Mouse (Mus musculus) MEL (cell line): ENCODE data around the gene Kctd20. TPM values are rescaled to one million over a fixed set of nuclear protein-coding genes. Genes with fewer than 3 reads are reported as not detected.
A peak's percentile ranks its signal among the peaks of the same experiment; 100 is the strongest.

Experiments
- DNase-seq: peaks from one replicate; pipeline ENCODE4 v3.0.0; 2011; ENCODE audit warnings: low read depth, low spot score
- H3K27ac ChIP-seq: 2 replicates; pipeline ENCODE4 v1.5.1; 2012; ENCODE audit warnings: low read depth, mild to moderate bottlenecking, control low read depth, low read length, moderate library complexity; ENCODE audit not compliant: control insufficient read depth
- H3K27me3 ChIP-seq, 2 experiments: fragments of 150-350 bp in 1 of 2; sonication (generic) in 1 of 2; 2 replicates each; pipeline ENCODE4 v1.6.1; 2012; ENCODE audit warnings: low read length in 2 of 2, mild to moderate bottlenecking in 2 of 2, improper control_type of control experiment in 1 of 2, moderate library complexity in 1 of 2; ENCODE audit not compliant: insufficient read depth in 2 of 2, control insufficient read depth in 1 of 2
- H3K36me3 ChIP-seq, 2 experiments: 2 replicates each; pipeline ENCODE4 v1.6.1; 2012 to 2014; ENCODE audit warnings: low read length in 2 of 2, improper control_type of control experiment in 1 of 2, inconsistent platforms in 1 of 2, mild to moderate bottlenecking in 1 of 2; ENCODE audit not compliant: insufficient read depth in 2 of 2, control insufficient read depth in 1 of 2
- H3K4me1 ChIP-seq, 2 experiments: fragments of 150-350 bp in 1 of 2; sonication (generic) in 1 of 2; 2 replicates each; pipeline ENCODE4 v1.6.1; 2012; ENCODE audit warnings: low read length in 2 of 2, improper control_type of control experiment in 1 of 2, mild to moderate bottlenecking in 1 of 2; ENCODE audit not compliant: insufficient read depth in 2 of 2, control insufficient read depth in 1 of 2
- H3K4me3 ChIP-seq, 2 experiments: fragments of 150-350 bp in 1 of 2; sonication (generic) in 1 of 2; 2 replicates each; pipeline ENCODE4 v1.5.1; 2012; ENCODE audit warnings: low read depth in 2 of 2, low read length in 2 of 2, mild to moderate bottlenecking in 2 of 2, moderate library complexity in 2 of 2, control low read depth in 1 of 2, improper control_type of control experiment in 1 of 2; ENCODE audit not compliant: control insufficient read depth in 1 of 2, insufficient read depth in 1 of 2
- H3K79me2 ChIP-seq: 2 replicates; pipeline ENCODE4 v1.6.1; 2012; ENCODE audit warnings: mild to moderate bottlenecking, low read length, moderate library complexity; ENCODE audit not compliant: control insufficient read depth, poor library complexity, insufficient read depth
- H3K9ac ChIP-seq: 2 replicates; pipeline ENCODE4 v1.6.1; 2012; ENCODE audit warnings: low read depth, mild to moderate bottlenecking, control low read depth, low read length, moderate library complexity; ENCODE audit not compliant: control insufficient read depth, poor library complexity, severe bottlenecking
- H3K9me3 ChIP-seq: fragments of 150-350 bp; sonication (generic); replicated peaks from 2 replicates; pipeline ENCODE4 v1.6.1; 2012; ENCODE audit warnings: mild to moderate bottlenecking, low read length, improper control_type of control experiment, moderate library complexity; ENCODE audit not compliant: insufficient read depth
- CTCF ChIP-seq, 3 experiments: IDR thresholded peaks in 2 of 3; conservative IDR thresholded peaks in 1 of 3; 2 replicates each; pipeline ENCODE4 v1.5.1; 2011 to 2012; ENCODE audit warnings: low read length in 3 of 3, low read depth in 2 of 3, mild to moderate bottlenecking in 2 of 3, improper control_type of control experiment in 1 of 3, inconsistent platforms in 1 of 3, mixed read lengths in 1 of 3, moderate library complexity in 1 of 3; ENCODE audit not compliant: control insufficient read depth in 1 of 3, insufficient read depth in 1 of 3, poor library complexity in 1 of 3, severe bottlenecking in 1 of 3
- E2F4 ChIP-seq: IDR thresholded peaks from 2 replicates; pipeline ENCODE4 v1.6.1; 2011; ENCODE audit warnings: low read depth, low read length, improper control_type of control experiment, borderline replicate concordance
- EP300 ChIP-seq, 2 experiments: IDR thresholded peaks; 2 replicates each; pipeline ENCODE4 v1.6.1; 2011; ENCODE audit warnings: improper control_type of control experiment in 2 of 2, low read length in 2 of 2, low read depth in 1 of 2, mild to moderate bottlenecking in 1 of 2
- MAFK ChIP-seq: IDR thresholded peaks from 2 replicates; pipeline ENCODE4 v1.6.1; 2011; ENCODE audit warnings: low read depth, mild to moderate bottlenecking, low read length, improper control_type of control experiment, borderline replicate concordance
- MAX ChIP-seq: IDR thresholded peaks from 2 replicates; pipeline ENCODE4 v1.6.1; 2011; ENCODE audit warnings: low read length, improper control_type of control experiment
- MAZ ChIP-seq: IDR thresholded peaks from 2 replicates; pipeline ENCODE4 v1.6.1; 2012; ENCODE audit warnings: low read depth, mild to moderate bottlenecking, inconsistent platforms, low read length, improper control_type of control experiment
- MYB ChIP-seq: IDR thresholded peaks from 2 replicates; pipeline ENCODE4 v1.6.1; 2011; ENCODE audit warnings: mild to moderate bottlenecking, low read depth, low read length, improper control_type of control experiment
- MYC ChIP-seq: IDR thresholded peaks from 2 replicates; pipeline ENCODE4 v1.6.1; 2011; ENCODE audit warnings: low read depth, mild to moderate bottlenecking, low read length, improper control_type of control experiment, moderate library complexity
- POLR2AphosphoS2 ChIP-seq: IDR thresholded peaks from 2 replicates; pipeline ENCODE4 v1.6.1; 2011; ENCODE audit warnings: low read length, improper control_type of control experiment
- RAD21 ChIP-seq: IDR thresholded peaks from 2 replicates; pipeline ENCODE4 v1.6.1; 2011; ENCODE audit warnings: mild to moderate bottlenecking, low read depth, low read length, improper control_type of control experiment
- RCOR1 ChIP-seq: IDR thresholded peaks from 2 replicates; pipeline ENCODE4 v1.6.1; 2012; ENCODE audit warnings: low read depth, mild to moderate bottlenecking, inconsistent platforms, low read length, improper control_type of control experiment
- SMC3 ChIP-seq: IDR thresholded peaks from 2 replicates; pipeline ENCODE4 v1.6.1; 2011; ENCODE audit warnings: low read depth, low read length, improper control_type of control experiment
- TCF12 ChIP-seq: IDR thresholded peaks from 2 replicates; pipeline ENCODE4 v1.6.1; 2014; ENCODE audit warnings: low read depth, mild to moderate bottlenecking, inconsistent platforms, low read length, improper control_type of control experiment, moderate library complexity
- ZC3H11A ChIP-seq: IDR thresholded peaks from 2 replicates; pipeline ENCODE4 v1.6.1; 2012; ENCODE audit warnings: low read depth, mild to moderate bottlenecking, inconsistent platforms, low read length, improper control_type of control experiment
- ZKSCAN1 ChIP-seq: IDR thresholded peaks from 2 replicates; pipeline ENCODE4 v1.6.1; 2012; ENCODE audit warnings: low read depth, mild to moderate bottlenecking, inconsistent platforms, low read length, improper control_type of control experiment, moderate library complexity
- ZNF384 ChIP-seq: IDR thresholded peaks from 2 replicates; pipeline ENCODE4 v1.6.1; 2012; ENCODE audit warnings: low read depth, mild to moderate bottlenecking, inconsistent platforms, low read length, improper control_type of control experiment
- polyA plus RNA-seq, 2 experiments: library from polyadenylated mRNA; stranded (reverse) in 1 of 2; unstranded in 1 of 2; fragments of >175 nt in 1 of 2; fragments of >200 nt in 1 of 2; gene quantifications; 2 replicates each; pipeline versions ENCODE4 v1.2.1 to v1.2.4; 2012; ENCODE audit warnings: low replicate concordance in 2 of 2, low read depth in 1 of 2; ENCODE audit not compliant: insufficient read length in 2 of 2, insufficient read depth in 1 of 2, missing spikeins in 1 of 2
- total RNA-seq: library from RNA; depleted of rRNA; stranded (reverse); fragments of 300-350 nt; gene quantifications from 2 replicates; pipeline ENCODE4 v1.2.3, GENCODE M21; 2012

The Kctd20 gene
- total and polyA plus RNA-seq, 3 experiments = 41.8 to 65.4 TPM; not detected in 1

- peak; percentile 3; the same call in 1 of the 2 replicates for TF ChIP-seq RAD21
Measured at GRCm38 (mm10) chr17:28986833-28987232, 35.1 kb downstream of the Kctd20 start (continued).

- no peaks in the 10 kb centered on the region for H3K4me1 ChIP-seq
- H3K9ac ChIP-seq = no peak overlapping the region
- no peak overlapping the region for H3K27ac ChIP-seq
- no peaks in the 10 kb centered on the region for H3K27me3 ChIP-seq
- no peaks in the 10 kb centered on the region for H3K9me3 ChIP-seq
- no peak overlapping the region for H3K4me3 ChIP-seq
- H3K36me3 ChIP-seq = no peaks in the 10 kb centered on the region; a peak in 2 of 4 replicates
- H3K79me2 ChIP-seq = no peaks in the 10 kb centered on the region
- peak; percentile 85 for DNase-seq
- TF ChIP-seq RCOR1 (no peak), ZC3H11A (0 out of 2 replicates have a peak, but pooled peaks have one; percentile 44), CTCF (IDR thresholded peaks at IDR 0.05 in 2 of 3, conservative IDR thresholded peaks at IDR 0.05 in 1 of 3; ENCODE audit: control insufficient read depth in 1 of 3, insufficient read depth in 1 of 3, low read depth in 2 of 3, low read length in 3 of 3, poor library complexity in 1 of 3, severe bottlenecking in 1 of 3) (peak; percentile 70 to 99 (median 79)), ZKSCAN1 (no peak), TCF12 (no peak), RAD21 (peak; percentile 55), MYC (peak; percentile 89), MAX (0 out of 2 replicates have a peak, but pooled peaks have one; percentile 38), ZNF384 (peak; percentile 59), E2F4 (no peak), SMC3 (peak; percentile 89)
Measured at GRCm38 (mm10) chr17:28987713-28988112, 36.0 kb downstream of the Kctd20 start.

- Histone ChIP-seq H3K79me2 (no peaks in the 10 kb centered on the region), H3K27me3 (no peaks in the 10 kb centered on the region), H3K27ac (no peak overlapping the region), H3K4me3 (no peak overlapping the region), H3K4me1 (no peaks in the 10 kb centered on the region), H3K36me3 (no peaks in the 10 kb centered on the region; a peak in 2 of 4 replicates), H3K9me3 (no peaks in the 10 kb centered on the region), H3K9ac (no peak overlapping the region)
- DNase-seq = no peak
- TF ChIP-seq MYC (no peak), MAFK (no peak), MYB (no peak), TCF12 (no peak), EP300 (IDR thresholded peaks at IDR 0.05; ENCODE audit: low read depth in 1 of 2, low read length in 2 of 2) (no peak), POLR2AphosphoS2 (no peak), MAZ (no peak), CTCF (IDR thresholded peaks at IDR 0.05 in 2 of 3, conservative IDR thresholded peaks at IDR 0.05 in 1 of 3; ENCODE audit: control insufficient read depth in 1 of 3, insufficient read depth in 1 of 3, low read depth in 2 of 3, low read length in 3 of 3, poor library complexity in 1 of 3, severe bottlenecking in 1 of 3) (no peak), ZC3H11A (no peak)
Measured at GRCm38 (mm10) chr17:28988291-28988690, 36.5 kb downstream of the Kctd20 start.
